Mouse (Mus musculus) neural tube, embryonic 15.5 days (tissue): Measurements from ENCODE around the gene Mfsd2b. TPM values are rescaled to one million over a fixed set of nuclear protein-coding genes. Genes with fewer than 3 reads are reported as not detected.

Experiments
- ATAC-seq: fragments of 200-750 bp; cut with Nextera tagmentation; 2 replicates; pipeline ENCODE4 v1.8.0; 2017; ENCODE audit warnings: mild to moderate bottlenecking, moderate TSS enrichment, moderate library complexity; ENCODE audit not compliant: low FRiP score
- H3K27ac ChIP-seq: fragments of 300-500 bp; sonication (generic); replicated peaks from 2 replicates; pipeline ENCODE4 v1.5.1; 2015; ENCODE audit warnings: mild to moderate bottlenecking, inconsistent platforms
- H3K27me3 ChIP-seq: fragments of 300-500 bp; sonication (generic); replicated peaks from 2 replicates; pipeline ENCODE4 v1.6.1; 2015; ENCODE audit warnings: inconsistent platforms
- H3K36me3 ChIP-seq: fragments of 300-500 bp; sonication (generic); 2 replicates; pipeline ENCODE4 v1.6.1; 2015; ENCODE audit warnings: inconsistent platforms
- H3K4me1 ChIP-seq: fragments of 300-500 bp; sonication (generic); 2 replicates; pipeline ENCODE4 v1.6.1; 2015; ENCODE audit warnings: inconsistent platforms
- H3K4me2 ChIP-seq: fragments of 300-500 bp; sonication (generic); 2 replicates; pipeline ENCODE4 v1.6.1; 2015; ENCODE audit warnings: inconsistent platforms, mild to moderate bottlenecking, moderate library complexity
- H3K4me3 ChIP-seq: fragments of 300-500 bp; sonication (generic); replicated peaks from 2 replicates; pipeline ENCODE4 v1.5.1; 2015; ENCODE audit warnings: mild to moderate bottlenecking, inconsistent platforms
- H3K9ac ChIP-seq: fragments of 300-500 bp; sonication (generic); replicated peaks from 2 replicates; pipeline ENCODE4 v1.6.1; 2015; ENCODE audit warnings: mild to moderate bottlenecking, inconsistent platforms
- H3K9me3 ChIP-seq: fragments of 300-500 bp; sonication (generic); replicated peaks from 2 replicates; pipeline ENCODE4 v1.6.1; 2016; ENCODE audit warnings: inconsistent platforms
- WGBS: fragments of 180-500 bp; shearing (Covaris S2); methylation state at CpG from one replicate; pipeline ENCODE4 v1.1.7; 2015; ENCODE audit warnings: mixed read lengths; 5-methylcytosine and 5-hydroxymethylcytosine counted together
- polyA plus RNA-seq: library from polyadenylated mRNA; unstranded; fragments of >200 nt; fragmentation: Nextera tagmentation; extraction: Ambion mirVana; gene quantifications from 2 replicates; pipeline ENCODE4 v1.2.1, GENCODE M21; 2015

Mfsd2b gene
- polyA plus RNA-seq, 1 experiment from 2014 or later = 2.2 TPM

DNA sequence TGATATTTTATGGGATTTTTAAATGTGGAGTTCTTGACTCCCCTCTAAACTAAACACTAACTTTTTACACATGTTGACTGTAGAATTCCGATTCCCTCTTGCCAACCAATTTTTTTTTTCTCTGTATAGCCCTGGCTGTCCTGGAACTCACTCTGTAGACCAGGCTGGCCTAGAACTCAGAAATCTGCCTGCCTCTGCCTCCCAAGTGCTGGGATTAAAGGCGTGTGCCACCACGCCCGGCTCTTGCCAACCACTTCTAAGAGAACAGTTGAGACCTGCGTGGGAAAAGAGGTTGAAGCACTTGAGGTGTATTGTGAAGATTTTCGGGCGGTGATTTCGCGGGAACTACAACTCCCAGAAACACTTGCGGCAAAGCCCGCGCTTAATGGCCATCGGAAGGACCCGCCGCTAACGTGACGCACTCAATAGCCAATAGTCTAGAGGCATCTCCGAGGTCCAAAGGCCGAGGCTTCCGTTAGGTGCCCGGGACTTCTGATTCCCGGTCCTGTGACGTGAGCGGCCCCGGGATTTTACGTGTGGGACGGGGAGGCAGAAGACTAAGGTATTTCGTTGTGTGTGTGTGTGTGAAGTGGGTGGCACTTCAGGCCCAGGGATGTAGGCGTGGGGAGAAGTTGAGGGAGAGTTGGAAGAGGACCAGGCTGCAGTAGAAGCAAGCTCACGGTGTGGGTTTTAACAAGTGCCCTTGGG is 31.1 kb downstream of the Mfsd2b start, which contains the start of gene Wdcp:
TSS of gene Wdcp (plus strand) at position 414 of the 708 bp plus-strand sequence.
- Histone ChIP-seq H3K27ac (peak within 1 kb of the TSS; percentile 69), H3K4me1 (peaks cover 29% of the 10 kb centered on the region), H3K27me3 (peaks cover 10% of the 10 kb centered on the region; the same call in 1 of the 2 replicates), H3K9me3 (no peaks in the 10 kb centered on the region), H3K4me2 (peak within 1 kb of the TSS; percentile 90), H3K9ac (peak within 1 kb of the TSS; percentile 59), H3K36me3 (no peaks in the 10 kb centered on the region), H3K4me3 (peak within 1 kb of the TSS; percentile 65)
- WGBS = under 1% methylated on average over 30 of the region's 30 CpGs
- peak; percentile 91 for ATAC-seq

GRCm38 (mm10) chr12:4842456-4842855 is 31.7 kb downstream of the Mfsd2b start:
- Histone ChIP-seq H3K9ac (no peak overlapping the region), H3K9me3 (no peaks in the 10 kb centered on the region), H3K27ac (no peak overlapping the region), H3K4me1 (peaks cover 29% of the 10 kb centered on the region), H3K27me3 (peaks cover 10% of the 10 kb centered on the region; the same call in 1 of the 2 replicates), H3K4me3 (no peak overlapping the region), H3K36me3 (no peaks in the 10 kb centered on the region), H3K4me2 (no peak overlapping the region; the same call in 1 of the 2 replicates)
- 93% methylated on average over 8 of the region's 8 CpGs for WGBS
- no peak for ATAC-seq

GRCm38 (mm10) chr12:4841392-4841887 is 32.7 kb downstream of the Mfsd2b start, which contains the start of gene Fkbp1b:
Fkbp1b (minus strand) TSS chr12:4841591.
- no peaks in the 10 kb centered on the region for H3K9me3 ChIP-seq
- peak; percentile 56 for ATAC-seq
- WGBS = under 1% methylated on average over 30 of the region's 37 CpGs
- no peak within 1 kb of the TSS; the same call in 1 of the 2 replicates for H3K27ac ChIP-seq
- peaks cover 10% of the 10 kb centered on the region; the same call in 1 of the 2 replicates for H3K27me3 ChIP-seq
- peak within 1 kb of the TSS; percentile 90 for H3K4me2 ChIP-seq
- peak within 1 kb of the TSS; percentile 67 for H3K4me3 ChIP-seq
- peaks cover 29% of the 10 kb centered on the region for H3K4me1 ChIP-seq
- peak within 1 kb of the TSS; percentile 76 for H3K9ac ChIP-seq
- H3K36me3 ChIP-seq = no peaks in the 10 kb centered on the region

- Histone ChIP-seq H3K36me3 (no peaks in the 10 kb centered on the region), H3K27me3 (peaks cover 10% of the 10 kb centered on the region; the same call in 1 of the 2 replicates), H3K9ac (peak overlapping the region; percentile 76), H3K27ac (no peak overlapping the region), H3K9me3 (no peaks in the 10 kb centered on the region), H3K4me1 (peaks cover 29% of the 10 kb centered on the region), H3K4me2 (peak overlapping the region; percentile 90), H3K4me3 (peak overlapping the region; percentile 67)
- ATAC-seq = peak; percentile 1; the same call in 1 of the 2 replicates
- WGBS = 3% methylated on average over 11 of the region's 11 CpGs
Measured at GRCm38 (mm10) chr12:4840741-4841140, 33.4 kb downstream of the Mfsd2b start.

DNA sequence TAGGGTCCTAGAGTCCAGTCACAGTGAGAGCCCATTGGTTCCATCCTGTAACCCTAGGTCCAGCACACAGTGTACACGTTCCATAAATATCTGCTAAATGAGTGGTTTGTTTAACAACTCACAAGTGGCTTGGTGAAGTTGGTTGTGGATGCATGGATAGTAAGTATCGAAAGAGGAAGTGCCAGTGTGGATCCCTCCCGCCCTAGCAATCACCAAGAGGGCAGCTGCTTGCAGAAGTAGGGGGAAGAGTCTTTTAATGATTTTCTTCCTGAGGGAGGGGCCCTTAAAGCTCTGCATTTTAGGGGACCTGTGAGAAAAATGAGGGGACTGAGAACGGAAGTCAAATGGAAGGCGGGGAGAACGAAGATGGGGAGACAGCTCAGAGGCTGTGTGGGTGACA is 34.1 kb downstream of the Mfsd2b start:
- no peak for ATAC-seq
- H3K4me1 ChIP-seq = peaks cover 29% of the 10 kb centered on the region
- no peaks in the 10 kb centered on the region for H3K36me3 ChIP-seq
- 61% methylated on average over 6 of the region's 6 CpGs for WGBS
- H3K9me3 ChIP-seq = no peaks in the 10 kb centered on the region
- peaks cover 10% of the 10 kb centered on the region; the same call in 1 of the 2 replicates for H3K27me3 ChIP-seq
- no peak overlapping the region for H3K27ac ChIP-seq
- peak overlapping the region; percentile 67; the same call in 1 of the 2 replicates for H3K4me3 ChIP-seq
- H3K4me2 ChIP-seq = peak overlapping the region; percentile 90
- H3K9ac ChIP-seq = no peak overlapping the region

GRCm38 (mm10) chr12:4836959-4837358 is 37.2 kb downstream of the Mfsd2b start:
- no peak for ATAC-seq
- Histone ChIP-seq H3K4me1 (peaks cover 16% of the 10 kb centered on the region), H3K27ac (no peak overlapping the region), H3K27me3 (peaks cover 10% of the 10 kb centered on the region; the same call in 1 of the 2 replicates), H3K36me3 (peaks cover 13% of the 10 kb centered on the region), H3K4me2 (no peak overlapping the region), H3K9ac (no peak overlapping the region), H3K9me3 (no peaks in the 10 kb centered on the region), H3K4me3 (no peak overlapping the region)
- 37% methylated on average over 4 of the region's 4 CpGs for WGBS

DNA sequence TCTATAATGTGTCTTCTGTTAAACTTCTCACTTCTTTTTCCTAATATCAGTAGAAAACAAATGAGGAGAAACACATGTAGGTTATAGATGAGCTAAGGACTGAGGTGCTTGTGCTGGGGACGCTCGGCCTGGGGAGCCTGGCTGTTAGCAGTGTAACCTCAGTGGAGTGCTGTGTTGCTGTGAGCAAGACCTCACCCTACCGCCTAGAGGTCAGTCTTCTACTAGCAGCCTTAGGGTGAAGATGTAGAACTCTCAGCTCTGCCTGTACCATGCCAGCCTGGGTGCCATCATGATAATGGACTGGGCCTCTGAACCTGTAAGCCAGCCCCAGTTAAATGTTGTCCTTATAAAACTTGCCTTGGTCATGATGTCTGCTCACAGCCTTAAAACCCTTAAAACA is 46.9 kb downstream of the Mfsd2b start:
- H3K9ac ChIP-seq = no peak overlapping the region
- no peak overlapping the region for H3K27ac ChIP-seq
- no peak overlapping the region for H3K4me3 ChIP-seq
- H3K4me2 ChIP-seq = no peak overlapping the region
- no peaks in the 10 kb centered on the region for H3K9me3 ChIP-seq
- 81% methylated on average over 3 of the region's 3 CpGs for WGBS
- ATAC-seq = no peak
- no peaks in the 10 kb centered on the region for H3K4me1 ChIP-seq
- no peaks in the 10 kb centered on the region for H3K27me3 ChIP-seq
- peaks cover 67% of the 10 kb centered on the region for H3K36me3 ChIP-seq

- Histone ChIP-seq H3K9me3 (no peaks in the 10 kb centered on the region), H3K4me1 (peaks cover 28% of the 10 kb centered on the region), H3K27ac (peak within 1 kb of the TSS; percentile 90), H3K9ac (peak within 1 kb of the TSS; percentile 78), H3K4me3 (peak within 1 kb of the TSS; percentile 75), H3K36me3 (peaks cover 16% of the 10 kb centered on the region), H3K27me3 (no peaks in the 10 kb centered on the region), H3K4me2 (peak within 1 kb of the TSS; percentile 76)
- peak; percentile 99 for ATAC-seq
- under 1% methylated on average over 48 of the region's 49 CpGs for WGBS
Measured at GRCm38 (mm10) chr12:4817361-4818101, 56.6 kb downstream of the Mfsd2b start, which contains the start of gene Sf3b6. Sf3b6 (plus strand) TSS chr12:4817544.

DNA sequence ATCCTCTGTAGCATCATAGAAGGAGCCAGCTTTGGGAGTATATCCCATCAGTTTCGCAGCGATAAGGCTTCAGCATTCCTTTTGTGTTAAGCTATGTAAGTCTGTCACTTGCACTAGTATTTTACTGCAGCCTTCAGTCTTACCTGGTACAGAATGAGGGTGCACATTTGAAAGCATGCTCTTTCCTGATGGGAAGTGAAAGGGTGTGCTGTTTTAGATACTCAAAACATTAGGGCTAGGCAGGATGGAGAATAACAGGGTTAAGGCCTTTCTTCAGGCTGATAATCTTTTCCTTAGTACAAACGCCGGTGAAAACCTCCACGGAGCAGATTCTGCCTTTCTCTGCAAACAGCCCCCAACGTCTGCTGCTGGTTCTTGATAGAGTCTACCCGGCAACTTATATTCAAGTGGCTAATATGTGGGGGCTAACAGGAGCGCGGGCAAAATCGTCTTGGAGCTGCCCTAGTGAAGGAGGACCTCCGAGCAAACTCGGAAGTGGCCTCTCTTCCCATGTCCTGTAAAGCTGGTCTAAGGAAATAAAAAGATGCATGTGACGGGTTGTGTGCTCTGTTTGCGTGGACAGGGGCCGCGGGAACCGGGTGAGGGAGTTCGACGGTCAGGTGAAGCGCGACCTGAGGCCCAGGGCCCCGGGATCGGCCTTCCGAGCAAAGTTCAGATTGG is 57.3 kb downstream of the Mfsd2b start:
- 8% methylated on average over 24 of the region's 24 CpGs for WGBS
- no peaks in the 10 kb centered on the region for H3K9me3 ChIP-seq

GRCm38 (mm10) chr12:4813636-4814035 is 60.5 kb downstream of the Mfsd2b start:
- H3K27me3 ChIP-seq = 0 out of 2 replicates have a peak, but pooled peaks cover 5% of the 10 kb centered on the region
- no peak for ATAC-seq
- WGBS = 85% methylated on average over 4 of the region's 4 CpGs
- no peak overlapping the region for H3K4me2 ChIP-seq
- H3K4me3 ChIP-seq = no peak overlapping the region
- no peak overlapping the region for H3K9ac ChIP-seq
- no peaks in the 10 kb centered on the region for H3K36me3 ChIP-seq
- no peaks in the 10 kb centered on the region for H3K9me3 ChIP-seq
- no peak overlapping the region for H3K27ac ChIP-seq
- H3K4me1 ChIP-seq = peaks cover 15% of the 10 kb centered on the region

More for the DNA sequence above, 57.3 kb downstream of the Mfsd2b start:
- Histone ChIP-seq H3K36me3 (peaks cover 11% of the 10 kb centered on the region), H3K9ac (peak overlapping the region; percentile 78), H3K4me2 (peak overlapping the region; percentile 76), H3K27ac (peak overlapping the region; percentile 90), H3K27me3 (0 out of 2 replicates have a peak, but pooled peaks cover 2% of the 10 kb centered on the region), H3K4me1 (peaks cover 28% of the 10 kb centered on the region), H3K4me3 (peak overlapping the region; percentile 75)
- ATAC-seq = peak; percentile 83; the same call in 1 of the 2 replicates
